In genomic region chr12:50193501-50193900, GRCm38 (mm10) we compare ENCODE assay signal across 14 mouse cellular contexts.
"Had no signal": no experiment of that assay in that cellular context is flagged by ENCODE, and none has a peak within 500 bp of the region (broad histone marks: within the 10 kb centered on the region; RNA-seq: fewer than 3 reads in every experiment).

No protein-coding gene starts in this region.

- DNase-seq: kidney, postnatal 14 days; kidney, postnatal 4 days; liver, embryonic 13.5 days; lung, embryonic 14.5 days; retina, postnatal 1 day; right cerebral cortex, postnatal 25 days; thymus, adult 18-20 months; thymus, postnatal 36 days had no signal

- H3K27ac ChIP-seq: liver, embryonic 13.5 days; macrophage; midbrain, embryonic 12.5 days; midbrain, embryonic 15.5 days; neural tube, embryonic 12.5 days; neural tube, embryonic 15.5 days had no signal

- H3K4me3 ChIP-seq: liver, embryonic 13.5 days; midbrain, embryonic 12.5 days; midbrain, embryonic 15.5 days; neural tube, embryonic 12.5 days; neural tube, embryonic 15.5 days had no signal

- H3K9ac ChIP-seq: liver, embryonic 13.5 days; lung, embryonic 14.5 days; midbrain, embryonic 12.5 days; midbrain, embryonic 15.5 days; neural tube, embryonic 12.5 days; neural tube, embryonic 15.5 days had no signal

- H3K27me3 ChIP-seq: liver, embryonic 13.5 days; midbrain, embryonic 12.5 days; midbrain, embryonic 15.5 days; neural tube, embryonic 12.5 days; neural tube, embryonic 15.5 days had no signal

- H3K4me2 ChIP-seq: liver, embryonic 13.5 days; lung, embryonic 14.5 days; midbrain, embryonic 12.5 days; midbrain, embryonic 15.5 days; neural tube, embryonic 12.5 days; neural tube, embryonic 15.5 days had no signal

- H3K9me3 ChIP-seq: liver, embryonic 13.5 days; midbrain, embryonic 12.5 days; midbrain, embryonic 15.5 days; neural tube, embryonic 12.5 days; neural tube, embryonic 15.5 days had no signal

- ATAC-seq: lung, postnatal 0 days; midbrain, embryonic 15.5 days had no signal

- H3K4me1 ChIP-seq: liver, embryonic 13.5 days; midbrain, embryonic 15.5 days had no signal

- H3K36me3 ChIP-seq: liver, embryonic 13.5 days; midbrain, embryonic 12.5 days; midbrain, embryonic 15.5 days; neural tube, embryonic 12.5 days; neural tube, embryonic 15.5 days had no signal
